Mouse (Mus musculus) inflammation-experienced regulatory T-cells, adult 6 months (primary cell): ENCODE results near the gene Mgat5. TPM values are rescaled to one million over a fixed set of nuclear protein-coding genes. Genes with fewer than 3 reads are reported as not detected.

Source experiments
- ATAC-seq: one replicate; pipeline ENCODE4 v1.8.0; 2017
- polyA plus RNA-seq, 3 experiments: library from polyadenylated mRNA; unstranded; fragments of 100-300 nt; shearing (Covaris generic); gene quantifications; one replicate each; pipeline ENCODE4 v1.2.1; 2017

Mgat5 gene
- polyA plus RNA-seq, 3 experiments from 2014 or later: 11.6 to 20.6 (median 16.8) TPM

GRCm38 (mm10) chr1:127346596-127347139 lies 141.9 kb downstream of the Mgat5 start:
- no peak for ATAC-seq

GRCm38 (mm10) chr1:127347878-127348620 lies 143.2 kb downstream of the Mgat5 start:
- ATAC-seq: no peak

- ATAC-seq: peak; percentile 9
These were observed 144.0 kb downstream of the Mgat5 start for GRCm38 (mm10) chr1:127348642-127349341.

- ATAC-seq: no peak
These were observed 146.7 kb downstream of the Mgat5 start for GRCm38 (mm10) chr1:127351380-127352057.

- ATAC-seq: no peak
These were observed 147.4 kb downstream of the Mgat5 start for GRCm38 (mm10) chr1:127352131-127352793.

GRCm38 (mm10) chr1:127353408-127353807 lies 148.6 kb downstream of the Mgat5 start:
- ATAC-seq: no peak

GRCm38 (mm10) chr1:127354152-127354551 lies 149.3 kb downstream of the Mgat5 start:
- no peak for ATAC-seq

- ATAC-seq: no peak
These were observed 150.2 kb downstream of the Mgat5 start for GRCm38 (mm10) chr1:127355034-127355433.

- ATAC-seq: no peak
These were observed 158.8 kb downstream of the Mgat5 start for GRCm38 (mm10) chr1:127363638-127364037.

GRCm38 (mm10) chr1:127365706-127366105 lies 160.9 kb downstream of the Mgat5 start:
- ATAC-seq: no peak

- no peak for ATAC-seq
These were observed 161.3 kb downstream of the Mgat5 start for GRCm38 (mm10) chr1:127366111-127366510.

GRCm38 (mm10) chr1:127368513-127368912 lies 163.7 kb downstream of the Mgat5 start:
- no peak for ATAC-seq

GRCm38 (mm10) chr1:127369538-127369937 lies 164.7 kb downstream of the Mgat5 start:
- no peak for ATAC-seq

- ATAC-seq: no peak
These were observed 167.3 kb downstream of the Mgat5 start for GRCm38 (mm10) chr1:127372096-127372495.

- ATAC-seq: no peak
These were observed 168.7 kb downstream of the Mgat5 start for GRCm38 (mm10) chr1:127373559-127373958.

- no peak for ATAC-seq
These were observed 169.3 kb downstream of the Mgat5 start for GRCm38 (mm10) chr1:127374157-127374556.

- ATAC-seq: no peak
These were observed 175.3 kb downstream of the Mgat5 start for GRCm38 (mm10) chr1:127380140-127380539.

- ATAC-seq: no peak
These were observed 176.1 kb downstream of the Mgat5 start for GRCm38 (mm10) chr1:127380749-127381501.

- no peak for ATAC-seq
These were observed 178.3 kb downstream of the Mgat5 start for GRCm38 (mm10) chr1:127383071-127383470.

- ATAC-seq: no peak
These were observed 182.4 kb downstream of the Mgat5 start for GRCm38 (mm10) chr1:127387226-127387625.

- ATAC-seq: no peak
These were observed 182.8 kb downstream of the Mgat5 start for GRCm38 (mm10) chr1:127387661-127388060.

- ATAC-seq: no peak
These were observed 189.9 kb downstream of the Mgat5 start for GRCm38 (mm10) chr1:127394716-127395115.
